Mouse (Mus musculus): ENCODE measurements around the gene Tsr2. TPM values are rescaled to one million over a fixed set of nuclear protein-coding genes. Genes with fewer than 3 reads are reported as not detected.
A peak's percentile ranks its signal among the peaks of the same experiment; 100 is the strongest.

The Tsr2 gene
- total RNA-seq, 4 experiments from 2014 or later, result 6.2 to 8.9 (median 8.6) TPM

DNA sequence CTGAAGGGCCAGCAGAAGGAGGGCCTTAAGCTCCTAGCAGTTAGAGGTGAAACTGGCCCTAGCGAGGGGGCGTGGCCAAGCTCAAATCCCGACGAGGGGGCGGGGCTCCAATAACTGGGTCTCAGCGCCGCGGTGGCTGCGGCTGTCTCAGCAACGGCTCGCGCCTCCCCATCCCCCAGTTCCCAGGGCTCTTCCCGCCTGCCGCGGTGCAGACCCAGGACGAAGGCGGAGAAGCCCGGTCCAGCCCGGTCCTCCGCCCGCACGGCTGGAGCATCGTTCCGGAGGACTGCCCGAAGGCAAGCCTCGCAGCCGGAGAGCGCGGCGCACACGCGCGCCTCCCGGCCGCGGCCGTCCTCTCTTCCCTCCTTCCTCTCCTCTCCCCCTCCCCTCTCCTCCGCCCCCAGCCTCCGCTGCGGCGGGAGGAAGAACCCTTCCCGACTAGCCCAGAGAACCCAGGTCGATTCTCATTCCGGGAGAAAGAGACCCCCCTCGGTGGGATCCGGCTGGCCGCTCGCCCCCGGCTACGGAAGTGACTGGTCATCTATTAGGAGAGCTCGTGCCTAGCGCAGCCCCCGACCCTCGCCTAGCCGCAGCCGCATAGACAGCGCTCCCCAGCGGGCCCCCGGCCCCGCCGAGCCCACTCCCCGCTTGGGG lies 49.4 kb downstream of the Tsr2 start:
- peak; percentile 76 to 78 for DNase-seq (ENCODE audit: low spot score in 2 of 2)

DNA sequence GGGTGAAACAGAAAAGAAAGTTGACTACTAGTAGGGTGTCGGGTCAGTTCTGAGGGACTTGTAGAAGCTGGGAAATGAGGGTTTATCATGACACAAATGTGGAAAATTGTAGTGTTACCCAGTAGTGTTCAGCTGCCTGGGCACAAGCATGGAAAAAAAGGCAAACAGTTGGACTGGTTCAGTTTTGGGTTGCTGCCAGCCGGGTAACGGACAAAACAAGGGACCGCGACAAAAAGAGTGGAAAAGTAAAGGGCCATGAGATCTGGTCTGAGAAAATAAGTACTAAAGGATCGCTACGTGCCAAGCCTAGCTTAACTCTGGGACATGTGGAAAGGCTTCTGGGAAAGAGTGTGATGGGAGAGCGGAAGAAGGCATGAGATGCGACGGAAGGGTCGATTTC lies 50.0 kb downstream of the Tsr2 start:
- no peak for DNase-seq (ENCODE audit: low spot score in 2 of 2)

DNA sequence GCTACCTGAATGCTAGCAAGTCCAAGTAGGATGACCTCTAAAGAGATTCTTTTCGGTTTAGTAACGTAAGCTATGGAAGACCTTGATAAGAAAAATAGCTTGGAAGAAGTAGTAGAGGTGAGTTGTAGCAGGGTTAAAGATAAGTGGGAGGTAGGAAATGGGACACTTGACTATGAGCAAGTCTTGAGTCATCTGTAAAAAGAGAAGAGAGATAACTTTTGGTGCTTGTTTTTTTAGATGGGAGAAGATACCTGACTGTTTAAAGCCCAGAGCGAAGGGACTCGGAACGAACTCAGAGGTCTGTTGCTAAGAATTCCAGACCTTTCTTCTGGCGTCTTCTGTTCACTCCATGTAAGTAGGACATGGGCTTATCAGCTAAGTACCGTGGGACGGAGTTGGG lies 50.5 kb downstream of the Tsr2 start, which contains the start of gene Fgd1:
Gene Fgd1, plus strand, starts transcription at position 301 of the 400 bp plus-strand sequence.
- DNase-seq (ENCODE audit: low spot score in 2 of 2), result no peak

DNA sequence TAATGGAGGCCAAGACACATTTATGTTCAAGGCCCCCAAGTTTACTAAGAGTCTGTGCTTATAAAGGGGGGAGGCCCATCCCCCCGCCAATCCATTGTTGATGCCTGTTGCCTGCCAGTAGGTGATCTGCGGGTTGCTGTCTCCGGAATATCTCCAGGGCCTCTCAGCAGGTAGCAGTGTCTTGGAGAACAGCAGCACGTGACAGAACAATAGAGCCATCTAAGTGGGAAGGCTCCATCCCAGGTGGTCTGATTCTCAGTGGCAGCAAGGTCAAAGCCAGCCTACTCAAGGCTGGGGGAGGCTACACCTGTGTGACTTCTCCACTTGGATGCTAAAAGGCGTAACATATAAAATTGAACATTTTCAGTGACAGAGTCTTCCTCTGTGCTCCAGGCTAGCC lies 55.1 kb downstream of the Tsr2 start:
- no peak for DNase-seq (ENCODE audit: low spot score in 2 of 2)

Other genes starting within 250 kb of the Tsr2 start
- gene Gnl3l, start 79.2 kb downstream of the Tsr2 start, total RNA-seq (2022), result 10 to 100 TPM; 37.1 to 45.2 (median 43.2) TPM
- gene Fgd1, start 50.4 kb downstream of the Tsr2 start, total RNA-seq (2022), result 1 to 10 TPM; 1.4 to 2.5 (median 1.9) TPM
- 1 to 10 TPM; 2.2 to 3.6 (median 2.5) TPM for gene Wnk3, start 101.5 kb upstream of the Tsr2 start, total RNA-seq (2022)
- 10 to 100 TPM; 11.6 to 14.2 (median 11.7) TPM for gene Fam120c, start 247.6 kb upstream of the Tsr2 start, total RNA-seq (2022)

All from gastrocnemius, adult 8-10 months (tissue).